In the genomic region with DNA sequence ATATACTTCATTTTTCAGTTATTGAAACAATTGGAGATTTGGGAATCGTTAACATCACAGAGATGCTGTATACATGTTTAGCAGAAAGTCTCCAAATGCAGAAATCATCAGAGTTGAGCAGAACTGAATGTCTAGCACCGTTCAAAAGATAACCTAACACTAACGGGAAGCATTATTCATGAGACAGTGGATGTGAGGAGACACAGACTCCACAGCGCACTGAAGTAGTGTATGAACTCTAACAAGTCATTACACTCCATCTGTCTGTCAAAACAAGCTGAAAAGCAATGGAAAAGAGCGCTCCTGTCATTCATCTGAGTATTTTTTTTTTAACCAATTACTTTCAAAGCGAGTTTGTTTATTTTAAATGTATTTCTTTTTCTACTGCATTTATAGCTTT, we compare ENCODE assay signal across 20 mouse cellular contexts.
"Had no signal": no experiment of that assay in that cellular context is flagged by ENCODE, and none has a peak within 500 bp of the region (broad histone marks: within the 10 kb centered on the region; RNA-seq: fewer than 3 reads in every experiment).

No protein-coding gene starts in this region.

- H3K9me3 ChIP-seq: limb, embryonic 12.5 days; limb, embryonic 15.5 days; midbrain, embryonic 12.5 days; midbrain, embryonic 15.5 days; neural tube, embryonic 12.5 days; neural tube, embryonic 15.5 days; stomach, embryonic 15.5 days had no signal

- H3K4me2 ChIP-seq: limb, embryonic 12.5 days; limb, embryonic 15.5 days; liver, embryonic 11.5 days; lung, embryonic 14.5 days; midbrain, embryonic 12.5 days; midbrain, embryonic 15.5 days; neural tube, embryonic 12.5 days; neural tube, embryonic 15.5 days; stomach, embryonic 15.5 days had no signal

- H3K36me3 ChIP-seq: limb, embryonic 12.5 days; limb, embryonic 15.5 days; midbrain, embryonic 12.5 days; midbrain, embryonic 15.5 days; neural tube, embryonic 12.5 days; neural tube, embryonic 15.5 days; stomach, embryonic 15.5 days had no signal

- DNase-seq: kidney, postnatal 10 days; kidney, postnatal 36 days; left cerebral cortex, postnatal 4 days; liver, postnatal 0 days; retina, postnatal 1 day; right cerebral cortex, postnatal 25 days; spleen, adult 18-20 months; thymus, postnatal 25 days had no signal

- H3K9ac ChIP-seq: limb, embryonic 12.5 days; limb, embryonic 15.5 days; liver, embryonic 14.5 days; liver, postnatal 0 days; lung, embryonic 14.5 days; midbrain, embryonic 12.5 days; midbrain, embryonic 15.5 days; neural tube, embryonic 12.5 days; neural tube, embryonic 15.5 days; stomach, embryonic 15.5 days had no signal

- H3K27ac ChIP-seq: limb, embryonic 12.5 days; limb, embryonic 15.5 days; liver, embryonic 14.5 days; macrophage; midbrain, embryonic 12.5 days; midbrain, embryonic 15.5 days; neural tube, embryonic 12.5 days; neural tube, embryonic 15.5 days; stomach, embryonic 15.5 days had no signal

- H3K27me3 ChIP-seq: limb, embryonic 12.5 days; limb, embryonic 15.5 days; midbrain, embryonic 12.5 days; midbrain, embryonic 15.5 days; neural tube, embryonic 12.5 days; neural tube, embryonic 15.5 days; stomach, embryonic 15.5 days had no signal

- H3K4me1 ChIP-seq: limb, embryonic 15.5 days; midbrain, embryonic 15.5 days; neural tube, embryonic 12.5 days; neural tube, embryonic 15.5 days; stomach, embryonic 15.5 days had no signal

- ATAC-seq: liver, postnatal 0 days; lung, postnatal 0 days; midbrain, embryonic 15.5 days had no signal

- H3K4me3 ChIP-seq: limb, embryonic 12.5 days; limb, embryonic 15.5 days; midbrain, embryonic 12.5 days; midbrain, embryonic 15.5 days; neural tube, embryonic 12.5 days; neural tube, embryonic 15.5 days; stomach, embryonic 15.5 days had no signal
